Mouse (Mus musculus): Measurements from ENCODE around the gene Pef1. TPM values are rescaled to one million over a fixed set of nuclear protein-coding genes. Genes with fewer than 3 reads are reported as not detected.

Pef1 gene
- polyA plus RNA-seq, 1 experiment from 2014 or later, result 64.7 TPM

DNA sequence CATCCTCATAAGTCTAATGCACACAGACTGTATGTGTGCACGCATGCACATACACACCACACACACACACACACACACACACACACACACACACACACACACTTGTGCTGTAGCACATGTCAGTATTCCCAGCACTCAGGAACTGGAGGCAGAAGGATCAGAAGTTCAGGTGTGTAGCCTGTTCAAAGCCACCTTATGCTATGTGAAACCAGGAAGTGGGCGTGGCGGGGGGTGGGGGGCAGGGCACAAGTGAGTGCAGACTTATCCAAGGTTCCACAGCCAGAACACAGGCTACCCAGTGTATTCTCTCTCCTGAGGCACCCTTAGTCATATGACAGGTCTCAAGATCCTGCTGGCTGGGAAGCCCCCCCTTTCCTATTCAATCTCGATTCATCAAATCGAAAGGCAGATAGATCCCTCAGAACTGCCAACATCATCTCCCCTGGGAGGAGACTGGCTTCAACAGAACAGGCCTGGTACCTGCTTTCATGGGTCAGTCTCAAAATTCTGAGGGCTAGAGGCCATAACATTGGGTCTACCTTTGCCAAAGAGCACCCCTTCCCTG, 73.9 kb downstream of the Pef1 start:
- peaks cover 48% of the 10 kb centered on the region for H3K4me1 ChIP-seq (replicated peaks)
- H3K9ac ChIP-seq (replicated peaks), result no peak overlapping the region
- no peak for ATAC-seq (ENCODE audit: insufficient number of reproducible peaks, insufficient read depth, low FRiP score, low TSS enrichment, low read depth)
- no peak overlapping the region for H3K4me3 ChIP-seq (replicated peaks)
- WGBS, result 76% methylated on average over 5 of the region's 5 CpGs
- H3K9me3 ChIP-seq, result no peaks in the 10 kb centered on the region
- H3K27me3 ChIP-seq, result peaks cover 33% of the 10 kb centered on the region
- H3K27ac ChIP-seq, result no peak overlapping the region
- no peaks in the 10 kb centered on the region for H3K36me3 ChIP-seq
- H3K4me2 ChIP-seq, result no peak overlapping the region

DNA sequence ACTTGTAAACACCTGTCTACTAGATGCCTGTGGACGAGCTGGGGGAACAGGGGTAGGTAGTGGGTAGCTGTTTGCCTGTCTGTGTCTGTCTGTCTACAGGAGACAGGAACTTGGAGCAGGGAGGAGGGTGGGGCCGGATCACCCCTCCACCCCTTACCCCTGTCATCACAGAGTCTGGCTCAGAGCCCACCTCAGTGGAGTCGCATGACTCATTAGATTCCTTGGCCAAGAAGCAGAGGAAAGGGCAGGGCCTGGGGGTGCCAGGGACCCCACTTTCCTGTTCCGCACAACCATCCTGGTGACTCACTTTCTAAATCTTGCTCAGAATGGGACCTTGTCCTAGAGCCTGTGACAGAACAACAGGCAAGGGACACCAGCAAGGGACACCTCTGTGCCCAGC, 74.7 kb downstream of the Pef1 start:
- Histone ChIP-seq H3K36me3 (no peaks in the 10 kb centered on the region), H3K4me1 (replicated peaks) (peaks cover 40% of the 10 kb centered on the region), H3K27me3 (peaks cover 33% of the 10 kb centered on the region), H3K9ac (replicated peaks) (no peak overlapping the region), H3K4me3 (replicated peaks) (no peak overlapping the region), H3K27ac (no peak overlapping the region), H3K9me3 (no peaks in the 10 kb centered on the region), H3K4me2 (no peak overlapping the region)
- ATAC-seq (ENCODE audit: insufficient number of reproducible peaks, insufficient read depth, low FRiP score, low TSS enrichment, low read depth), result no peak
- WGBS, result 71% methylated on average over 4 of the region's 4 CpGs

DNA sequence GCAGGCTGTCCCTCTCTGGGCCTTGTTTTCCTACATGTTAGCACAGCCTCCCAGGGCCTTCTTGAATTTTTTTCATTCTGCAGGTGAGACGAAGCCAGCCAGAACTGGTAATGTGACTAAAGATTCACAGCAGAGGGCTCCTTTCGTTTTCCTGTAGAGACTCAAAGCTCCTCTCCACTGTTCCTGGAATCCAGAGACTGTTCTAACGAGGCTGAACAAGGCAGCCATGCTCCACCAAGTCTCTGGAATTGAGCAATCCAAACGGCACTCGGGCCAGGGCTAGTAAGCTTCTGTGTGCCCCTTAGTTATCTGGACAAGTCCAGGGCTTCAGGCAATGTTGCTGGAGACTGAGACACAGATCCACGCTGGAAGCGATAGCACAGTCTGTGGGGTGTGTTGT, 75.2 kb downstream of the Pef1 start:
- peaks cover 35% of the 10 kb centered on the region for H3K4me1 ChIP-seq (replicated peaks)
- WGBS, result 60% methylated on average over 7 of the region's 7 CpGs
- H3K4me3 ChIP-seq (replicated peaks), result no peak overlapping the region

More for the DNA sequence above, 75.2 kb downstream of the Pef1 start:
- H3K4me2 ChIP-seq, result no peak overlapping the region
- H3K27me3 ChIP-seq, result peaks cover 33% of the 10 kb centered on the region
- no peak for ATAC-seq (ENCODE audit: insufficient number of reproducible peaks, insufficient read depth, low FRiP score, low TSS enrichment, low read depth)
- no peak overlapping the region for H3K27ac ChIP-seq
- H3K36me3 ChIP-seq, result no peaks in the 10 kb centered on the region
- H3K9ac ChIP-seq (replicated peaks), result no peak overlapping the region
- no peaks in the 10 kb centered on the region for H3K9me3 ChIP-seq

Other genes starting within 250 kb of the Pef1 start
- not detected in 2 replicates for gene Spocd1, start 173.3 kb upstream of the Pef1 start, polyA plus RNA-seq (2016; fragmentation: Nextera tagmentation; extraction: Ambion mirVana)
- gene Adgrb2, start 117.7 kb upstream of the Pef1 start, polyA plus RNA-seq (2016; fragmentation: Nextera tagmentation; extraction: Ambion mirVana), result 3.1 and 3.6 TPM in 2 replicates
- gene Col16a1, start 54.7 kb upstream of the Pef1 start, polyA plus RNA-seq (2016; fragmentation: Nextera tagmentation; extraction: Ambion mirVana), result 24.2 and 30.9 TPM in 2 replicates
- not detected in 2 replicates for gene Hcrtr1, start 36.8 kb downstream of the Pef1 start, polyA plus RNA-seq (2016; fragmentation: Nextera tagmentation; extraction: Ambion mirVana)
- 7.8 and 10.3 TPM in 2 replicates for gene Tinagl1, start 72.6 kb downstream of the Pef1 start, polyA plus RNA-seq (2016; fragmentation: Nextera tagmentation; extraction: Ambion mirVana)
- gene Gm853, start 119.8 kb downstream of the Pef1 start, polyA plus RNA-seq (2016; fragmentation: Nextera tagmentation; extraction: Ambion mirVana), result not detected in 2 replicates
- gene Serinc2, start 176.6 kb downstream of the Pef1 start, polyA plus RNA-seq (2016; fragmentation: Nextera tagmentation; extraction: Ambion mirVana), result 199 and 205 TPM in 2 replicates
- 11.3 and 14.1 TPM in 2 replicates for gene Fabp3, start 206.0 kb downstream of the Pef1 start, polyA plus RNA-seq (2016; fragmentation: Nextera tagmentation; extraction: Ambion mirVana)
- not detected in 2 replicates for gene Gm10570, start 206.1 kb downstream of the Pef1 start, polyA plus RNA-seq (2016; fragmentation: Nextera tagmentation; extraction: Ambion mirVana)